Mouse (Mus musculus): ENCODE data around the gene Syngr2. TPM values are rescaled to one million over a fixed set of nuclear protein-coding genes. Genes with fewer than 3 reads are reported as not detected.

Gene Syngr2
- total and polyA plus RNA-seq, 3 experiments = 95.8 to 236 (median 211) TPM

- peaks cover 91% of the 10 kb centered on the region for H3K36me3 ChIP-seq (replicated peaks)
Measured at GRCm38 (mm10) chr11:117766275-117766674, 43.2 kb upstream of the Syngr2 start.

DNA sequence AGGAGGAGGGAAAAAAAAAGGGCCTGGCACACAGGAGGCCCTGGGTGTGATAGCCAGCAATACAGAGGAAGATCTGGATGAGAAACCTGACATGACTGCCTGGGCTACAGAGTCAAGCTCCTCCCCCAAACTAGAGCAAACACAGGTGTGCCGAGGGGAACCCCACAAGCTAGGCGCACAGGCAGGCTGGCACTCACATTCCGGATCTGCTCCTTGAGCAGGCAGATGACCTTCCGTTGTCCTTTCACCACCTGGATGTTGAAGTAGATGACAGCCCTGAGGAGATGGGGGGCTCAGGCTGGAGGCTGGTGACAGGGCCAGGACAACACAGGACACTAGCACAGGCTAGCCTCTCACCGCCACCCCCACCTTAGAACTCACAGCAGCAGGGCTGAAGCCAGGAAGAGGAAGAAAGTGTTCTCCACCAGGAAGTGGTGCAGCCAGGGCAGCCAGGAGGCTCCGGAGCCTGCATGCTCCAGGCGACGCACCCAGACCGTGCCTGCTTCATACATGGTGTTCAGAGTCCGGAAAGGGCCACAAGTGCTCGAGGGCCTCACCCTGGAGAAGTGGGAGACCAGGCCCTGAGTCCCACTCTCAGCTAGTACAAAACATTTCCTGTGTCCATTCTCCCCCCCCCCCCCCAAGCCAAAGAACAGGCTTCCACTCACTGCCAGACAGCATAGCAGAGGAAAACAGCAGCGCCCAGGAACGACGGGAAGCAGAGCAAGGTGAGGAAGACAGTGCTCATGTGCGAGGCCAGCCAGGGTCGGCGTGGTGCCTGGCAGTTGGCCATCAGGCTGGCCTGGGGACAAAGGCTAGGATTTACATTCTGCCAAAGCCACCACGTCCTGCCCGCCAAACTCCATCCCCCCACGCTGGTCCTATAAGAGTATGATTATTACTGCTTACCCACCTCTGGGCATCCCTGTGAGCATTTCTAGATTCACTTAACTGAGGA lies 40.5 kb upstream of the Syngr2 start:
- TF ChIP-seq GATA1 (IDR thresholded peaks at IDR 0.05; ENCODE audit: borderline replicate concordance, low read length) (no peak), CTCF (IDR thresholded peaks at IDR 0.05; ENCODE audit: low read depth, low read length) (no peak), GATA2 (IDR thresholded peaks at IDR 0.05; ENCODE audit: borderline replicate concordance, low read depth, low read length) (no peak), POLR2AphosphoS5 (IDR thresholded peaks at IDR 0.05; ENCODE audit: insufficient replicate concordance, low read depth, low read length) (no peak), TAL1 (conservative IDR thresholded peaks at IDR 0.05; ENCODE audit: low read depth, low read length) (no peak)
- no peak for ATAC-seq (ENCODE audit: extremely low read depth, insufficient number of reproducible peaks, low FRiP score, poor library complexity, severe bottlenecking)
- no peaks in the 10 kb centered on the region for H3K9me3 ChIP-seq (replicated peaks)
- H3K4me1 ChIP-seq (ENCODE audit: insufficient read depth, low read depth, low read length) = peaks cover 24% of the 10 kb centered on the region
- H3K36me3 ChIP-seq (replicated peaks) = peaks cover 94% of the 10 kb centered on the region
- DNase-seq (ENCODE audit: low spot score) = no peak
- no peaks in the 10 kb centered on the region for H3K27me3 ChIP-seq (ENCODE audit: insufficient read depth, low read length)
- no peak overlapping the region for H3K4me3 ChIP-seq (ENCODE audit: low read depth, low read length)

More at GRCm38 (mm10) chr11:117766275-117766674, 43.2 kb upstream of the Syngr2 start:
- DNase-seq (ENCODE audit: low spot score) (no peak), ATAC-seq (ENCODE audit: extremely low read depth, insufficient number of reproducible peaks, low FRiP score, poor library complexity, severe bottlenecking) (no peak)
- no peaks in the 10 kb centered on the region for H3K9me3 ChIP-seq (replicated peaks)
- no peak for TF ChIP-seq POLR2AphosphoS5 (IDR thresholded peaks at IDR 0.05; ENCODE audit: insufficient replicate concordance, low read depth, low read length)
- no peak overlapping the region for H3K4me3 ChIP-seq (ENCODE audit: low read depth, low read length)
- no peaks in the 10 kb centered on the region for H3K27me3 ChIP-seq (ENCODE audit: insufficient read depth, low read length)
- peaks cover 14% of the 10 kb centered on the region for H3K4me1 ChIP-seq (ENCODE audit: insufficient read depth, low read depth, low read length)

GRCm38 (mm10) chr11:117769683-117770047 lies 39.8 kb upstream of the Syngr2 start:
- no peak for ATAC-seq (ENCODE audit: extremely low read depth, insufficient number of reproducible peaks, low FRiP score, poor library complexity, severe bottlenecking)
- H3K27me3 ChIP-seq (ENCODE audit: insufficient read depth, low read length) = no peaks in the 10 kb centered on the region
- peaks cover 26% of the 10 kb centered on the region for H3K4me1 ChIP-seq (ENCODE audit: insufficient read depth, low read depth, low read length)
- H3K9me3 ChIP-seq (replicated peaks) = no peaks in the 10 kb centered on the region
- no peak overlapping the region for H3K4me3 ChIP-seq (ENCODE audit: low read depth, low read length)
- no peak for TF ChIP-seq POLR2AphosphoS5 (IDR thresholded peaks at IDR 0.05; ENCODE audit: insufficient replicate concordance, low read depth, low read length)
- TF ChIP-seq GATA1 (IDR thresholded peaks at IDR 0.05; ENCODE audit: borderline replicate concordance, low read length) = no peak
- no peak for TF ChIP-seq GATA2 (IDR thresholded peaks at IDR 0.05; ENCODE audit: borderline replicate concordance, low read depth, low read length)
- no peak for TF ChIP-seq TAL1 (conservative IDR thresholded peaks at IDR 0.05; ENCODE audit: low read depth, low read length)
- TF ChIP-seq CTCF (IDR thresholded peaks at IDR 0.05; ENCODE audit: low read depth, low read length) = no peak
- DNase-seq (ENCODE audit: low spot score) = no peak
- H3K36me3 ChIP-seq (replicated peaks) = peaks cover 94% of the 10 kb centered on the region

- no peak for ATAC-seq (ENCODE audit: extremely low read depth, insufficient number of reproducible peaks, low FRiP score, poor library complexity, severe bottlenecking)
- peaks cover 24% of the 10 kb centered on the region for H3K4me1 ChIP-seq (ENCODE audit: insufficient read depth, low read depth, low read length)
- peaks cover 94% of the 10 kb centered on the region for H3K36me3 ChIP-seq (replicated peaks)
Measured at GRCm38 (mm10) chr11:117770407-117770806, 39.1 kb upstream of the Syngr2 start.

GRCm38 (mm10) chr11:117772352-117772751 lies 37.1 kb upstream of the Syngr2 start:
- ATAC-seq (ENCODE audit: extremely low read depth, insufficient number of reproducible peaks, low FRiP score, poor library complexity, severe bottlenecking) = no peak
- no peaks in the 10 kb centered on the region for H3K27me3 ChIP-seq (ENCODE audit: insufficient read depth, low read length)

More at GRCm38 (mm10) chr11:117770407-117770806, 39.1 kb upstream of the Syngr2 start:
- DNase-seq (ENCODE audit: low spot score) = no peak
- H3K9me3 ChIP-seq (replicated peaks) = no peaks in the 10 kb centered on the region
- no peaks in the 10 kb centered on the region for H3K27me3 ChIP-seq (ENCODE audit: insufficient read depth, low read length)
- H3K4me3 ChIP-seq (ENCODE audit: low read depth, low read length) = no peak overlapping the region
- TF ChIP-seq TAL1 (conservative IDR thresholded peaks at IDR 0.05; ENCODE audit: low read depth, low read length) (no peak), GATA2 (IDR thresholded peaks at IDR 0.05; ENCODE audit: borderline replicate concordance, low read depth, low read length) (no peak), CTCF (IDR thresholded peaks at IDR 0.05; ENCODE audit: low read depth, low read length) (no peak), POLR2AphosphoS5 (IDR thresholded peaks at IDR 0.05; ENCODE audit: insufficient replicate concordance, low read depth, low read length) (no peak), GATA1 (IDR thresholded peaks at IDR 0.05; ENCODE audit: borderline replicate concordance, low read length) (no peak)

GRCm38 (mm10) chr11:117774925-117775324 lies 34.5 kb upstream of the Syngr2 start:
- DNase-seq (ENCODE audit: low spot score) = no peak
- Histone ChIP-seq H3K4me3 (ENCODE audit: low read depth, low read length) (no peak overlapping the region), H3K36me3 (replicated peaks) (peaks cover 89% of the 10 kb centered on the region), H3K4me1 (ENCODE audit: insufficient read depth, low read depth, low read length) (peaks cover 31% of the 10 kb centered on the region), H3K9me3 (replicated peaks) (no peaks in the 10 kb centered on the region), H3K27me3 (ENCODE audit: insufficient read depth, low read length) (no peaks in the 10 kb centered on the region)
- ATAC-seq (ENCODE audit: extremely low read depth, insufficient number of reproducible peaks, low FRiP score, poor library complexity, severe bottlenecking) = no peak
- no peak for TF ChIP-seq GATA1 (IDR thresholded peaks at IDR 0.05; ENCODE audit: borderline replicate concordance, low read length)
- TF ChIP-seq TAL1 (conservative IDR thresholded peaks at IDR 0.05; ENCODE audit: low read depth, low read length) = no peak
- no peak for TF ChIP-seq POLR2AphosphoS5 (IDR thresholded peaks at IDR 0.05; ENCODE audit: insufficient replicate concordance, low read depth, low read length)

More at GRCm38 (mm10) chr11:117772352-117772751, 37.1 kb upstream of the Syngr2 start:
- Histone ChIP-seq H3K4me3 (ENCODE audit: low read depth, low read length) (no peak overlapping the region), H3K4me1 (ENCODE audit: insufficient read depth, low read depth, low read length) (peaks cover 21% of the 10 kb centered on the region), H3K9me3 (replicated peaks) (no peaks in the 10 kb centered on the region), H3K36me3 (replicated peaks) (peaks cover 95% of the 10 kb centered on the region)
- no peak for DNase-seq (ENCODE audit: low spot score)
- TF ChIP-seq GATA2 (IDR thresholded peaks at IDR 0.05; ENCODE audit: borderline replicate concordance, low read depth, low read length) (no peak), POLR2AphosphoS5 (IDR thresholded peaks at IDR 0.05; ENCODE audit: insufficient replicate concordance, low read depth, low read length) (no peak), CTCF (IDR thresholded peaks at IDR 0.05; ENCODE audit: low read depth, low read length) (no peak), GATA1 (IDR thresholded peaks at IDR 0.05; ENCODE audit: borderline replicate concordance, low read length) (no peak), TAL1 (conservative IDR thresholded peaks at IDR 0.05; ENCODE audit: low read depth, low read length) (no peak)
